Mouse (Mus musculus) limb, embryonic 10.5 days (tissue): ENCODE results near the gene Umad1. TPM values are rescaled to one million over a fixed set of nuclear protein-coding genes. Genes with fewer than 3 reads are reported as not detected.
A peak's percentile ranks its signal among the peaks of the same experiment; 100 is the strongest.

Experiments
- DNase-seq: peaks from one replicate; pipeline ENCODE4 v3.0.0-alpha.2; 2017; ENCODE audit warnings: low spot score
- H3K27ac ChIP-seq: fragments of 300-500 bp; sonication (generic); 2 replicates; pipeline ENCODE4 v1.5.1; 2016; ENCODE audit warnings: mild to moderate bottlenecking
- H3K27me3 ChIP-seq: fragments of 300-500 bp; sonication (generic); 2 replicates; pipeline ENCODE4 v1.6.1; 2016; ENCODE audit warnings: low read depth, mild to moderate bottlenecking; ENCODE audit not compliant: poor library complexity, severe bottlenecking
- H3K36me3 ChIP-seq: fragments of 300-500 bp; sonication (generic); 2 replicates; pipeline ENCODE4 v1.6.1; 2016; ENCODE audit warnings: mild to moderate bottlenecking, moderate library complexity
- H3K4me1 ChIP-seq: fragments of 300-500 bp; sonication (generic); 2 replicates; pipeline ENCODE4 v1.6.1; 2016
- H3K4me3 ChIP-seq: fragments of 300-500 bp; sonication (generic); 2 replicates; pipeline ENCODE4 v1.5.1; 2016; ENCODE audit warnings: mild to moderate bottlenecking, moderate library complexity
- H3K9me3 ChIP-seq: fragments of 300-500 bp; sonication (generic); replicated peaks from 2 replicates; pipeline ENCODE4 v1.6.1; 2016; ENCODE audit warnings: mild to moderate bottlenecking
- WGBS: fragments of 180-500 bp; shearing (Covaris S2); methylation state at CpG from one replicate; pipeline ENCODE4 v1.1.7; 2016; 5-methylcytosine and 5-hydroxymethylcytosine counted together
- polyA plus RNA-seq: library from polyadenylated mRNA; unstranded; fragments of >200 nt; fragmentation: Nextera tagmentation; extraction: Ambion mirVana; gene quantifications from 2 replicates; pipeline ENCODE4 v1.2.1, GENCODE M21; 2016

Umad1 gene
- polyA plus RNA-seq, 1 experiment from 2014 or later, result 14.4 TPM

DNA sequence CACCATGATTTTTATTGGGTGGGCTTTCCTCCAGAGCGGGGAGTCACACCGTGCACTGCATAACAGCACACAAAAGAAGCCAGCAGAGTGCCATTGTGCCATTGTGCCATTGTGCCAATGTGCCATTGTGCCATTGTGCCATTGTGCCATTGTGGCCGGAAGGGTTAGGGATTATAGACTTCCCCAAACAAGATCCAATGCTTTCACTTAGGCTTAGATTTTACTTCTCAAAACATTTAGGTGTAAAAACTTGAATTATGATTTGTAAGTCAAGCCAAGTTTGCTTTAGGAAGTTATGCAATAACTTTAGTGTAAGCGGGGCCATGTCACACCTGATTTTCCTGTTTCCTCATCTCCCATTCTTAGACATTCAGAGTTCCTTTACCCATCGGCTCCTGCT is 156.7 kb downstream of the Umad1 start:
- no peak for DNase-seq
- no peaks in the 10 kb centered on the region for H3K36me3 ChIP-seq
- WGBS, result 95% methylated on average over 5 of the region's 5 CpGs
- no peak overlapping the region for H3K27ac ChIP-seq
- no peaks in the 10 kb centered on the region for H3K9me3 ChIP-seq
- peaks cover 15% of the 10 kb centered on the region; the same call in 1 of the 2 replicates for H3K4me1 ChIP-seq
- H3K4me3 ChIP-seq, result no peak overlapping the region
- H3K27me3 ChIP-seq, result no peaks in the 10 kb centered on the region

DNA sequence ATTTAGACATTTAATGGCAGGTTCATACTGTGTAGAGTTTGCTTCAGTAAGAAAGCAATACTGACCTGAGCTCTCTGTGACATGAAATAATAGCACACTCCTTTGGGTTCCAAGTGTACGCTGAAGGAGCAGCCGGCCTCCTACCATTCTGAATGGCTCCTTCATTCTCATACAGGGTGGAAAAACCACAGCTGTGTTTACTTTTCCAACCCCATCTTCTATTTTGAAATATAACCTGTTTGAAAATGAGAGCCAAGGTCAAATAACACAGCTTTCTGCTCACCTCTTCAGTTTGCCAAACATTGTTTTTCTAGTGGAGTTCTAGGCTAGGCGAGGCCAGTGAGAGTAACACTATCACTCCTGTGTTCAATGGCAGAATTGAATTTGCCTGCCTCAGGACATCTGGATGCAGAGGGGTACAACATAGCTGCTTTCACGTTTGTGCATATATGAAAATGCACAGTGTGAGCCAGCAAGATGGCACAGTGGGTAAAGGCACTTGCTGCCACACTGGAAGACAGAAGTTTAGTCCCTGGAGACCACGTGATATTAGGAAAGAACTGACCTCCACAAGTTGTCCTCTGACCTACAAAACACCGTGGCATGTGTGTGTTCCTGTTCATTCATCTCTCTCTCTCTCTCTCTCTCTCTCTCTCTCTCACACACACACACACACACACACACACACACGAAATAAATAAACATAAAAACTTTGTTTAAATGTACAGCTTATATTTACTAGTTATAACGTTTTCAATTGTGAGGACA is 157.9 kb downstream of the Umad1 start:
- no peaks in the 10 kb centered on the region for H3K27me3 ChIP-seq
- DNase-seq, result no peak
- peaks cover 17% of the 10 kb centered on the region; the same call in 1 of the 2 replicates for H3K4me1 ChIP-seq
- WGBS, result 84% methylated on average over 8 of the region's 8 CpGs
- no peak overlapping the region for H3K4me3 ChIP-seq
- H3K9me3 ChIP-seq, result no peaks in the 10 kb centered on the region
- H3K27ac ChIP-seq, result no peak overlapping the region
- H3K36me3 ChIP-seq, result no peaks in the 10 kb centered on the region

DNA sequence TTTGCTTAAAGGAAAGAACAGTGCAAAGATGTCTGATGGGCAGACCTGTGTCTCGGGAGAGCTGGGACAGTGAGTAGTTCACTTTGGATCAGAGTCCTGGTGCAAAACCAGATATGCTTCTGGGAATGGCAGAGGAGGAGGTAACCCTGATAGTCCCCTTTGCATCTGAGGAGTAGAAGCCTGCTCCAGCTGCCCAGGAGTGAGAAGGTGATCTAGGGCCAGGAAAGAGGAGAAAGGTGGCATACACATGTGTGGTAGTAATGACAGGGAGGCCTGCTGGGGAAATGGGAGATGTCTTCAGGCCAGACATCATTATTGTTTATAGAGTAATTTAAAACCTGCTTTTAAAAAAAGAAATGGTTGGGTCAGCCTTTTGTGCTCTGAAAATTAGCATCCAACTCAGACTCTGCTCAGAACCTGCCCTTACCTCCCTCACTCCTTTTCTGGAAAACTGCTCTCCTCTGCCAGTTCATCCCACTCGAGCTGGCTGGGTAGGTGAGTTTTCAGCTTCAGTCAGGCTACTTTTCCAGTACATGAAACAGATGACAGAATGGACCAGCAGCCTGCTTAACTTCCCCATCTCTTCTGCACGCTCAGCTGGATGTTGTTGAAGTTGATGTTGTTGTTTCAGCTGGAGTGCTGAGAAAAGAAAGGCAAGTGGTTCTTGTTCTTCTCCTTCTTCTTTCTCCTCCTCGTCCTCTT is 160.5 kb downstream of the Umad1 start:
- no peak for DNase-seq
- no peaks in the 10 kb centered on the region for H3K27me3 ChIP-seq
- no peaks in the 10 kb centered on the region for H3K9me3 ChIP-seq
- H3K36me3 ChIP-seq, result no peaks in the 10 kb centered on the region
- H3K27ac ChIP-seq, result no peak overlapping the region
- peaks cover 17% of the 10 kb centered on the region; the same call in 1 of the 2 replicates for H3K4me1 ChIP-seq
- WGBS, result 59% methylated on average over 4 of the region's 4 CpGs
- no peak overlapping the region for H3K4me3 ChIP-seq

DNA sequence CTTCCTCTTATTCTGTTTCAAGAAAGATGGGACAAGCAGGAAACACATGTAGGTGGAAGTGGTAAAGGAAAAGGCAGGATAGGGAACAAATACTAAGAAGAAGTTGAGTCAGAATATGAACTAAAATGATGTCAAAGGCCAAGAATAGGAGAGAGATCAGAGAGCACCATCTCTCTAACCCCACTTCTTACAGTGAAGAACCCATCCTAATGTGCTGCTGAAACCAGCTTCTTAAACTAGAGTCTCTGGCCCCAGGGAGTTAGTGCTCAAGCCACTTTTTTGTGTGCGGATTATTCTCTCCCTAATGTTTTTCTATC is 161.1 kb downstream of the Umad1 start:
- Histone ChIP-seq H3K4me1 (peaks cover 17% of the 10 kb centered on the region; the same call in 1 of the 2 replicates), H3K27ac (no peak overlapping the region), H3K9me3 (no peaks in the 10 kb centered on the region), H3K27me3 (no peaks in the 10 kb centered on the region), H3K36me3 (no peaks in the 10 kb centered on the region), H3K4me3 (no peak overlapping the region)
- DNase-seq, result no peak
- 95% methylated on average over 1 of the region's 1 CpGs for WGBS

DNA sequence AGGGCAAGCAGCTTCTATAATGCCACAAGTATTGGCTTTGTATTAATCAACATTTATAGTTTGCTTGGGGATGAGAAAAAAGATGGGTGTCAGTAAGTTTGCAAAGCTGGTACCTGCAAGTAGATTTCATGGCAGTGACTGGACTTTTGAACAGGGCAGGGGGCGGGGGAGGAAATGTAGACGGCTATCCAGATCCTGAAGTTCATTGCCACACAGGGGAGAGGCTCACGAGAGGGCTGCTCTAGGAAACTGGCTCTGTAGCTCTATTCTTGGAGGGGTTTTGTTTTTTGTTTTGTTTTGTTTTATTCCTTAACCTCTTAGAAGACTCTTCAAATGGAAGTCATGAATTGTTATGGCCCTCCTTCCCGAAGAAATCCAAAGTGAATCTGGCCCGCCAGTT is 162.3 kb downstream of the Umad1 start:
- DNase-seq, result no peak
- no peaks in the 10 kb centered on the region for H3K9me3 ChIP-seq
- H3K27ac ChIP-seq, result no peak overlapping the region
- peaks cover 17% of the 10 kb centered on the region; the same call in 1 of the 2 replicates for H3K4me1 ChIP-seq
- H3K36me3 ChIP-seq, result no peaks in the 10 kb centered on the region
- WGBS, result 82% methylated on average over 5 of the region's 5 CpGs
- H3K4me3 ChIP-seq, result no peak overlapping the region
- no peaks in the 10 kb centered on the region for H3K27me3 ChIP-seq

DNA sequence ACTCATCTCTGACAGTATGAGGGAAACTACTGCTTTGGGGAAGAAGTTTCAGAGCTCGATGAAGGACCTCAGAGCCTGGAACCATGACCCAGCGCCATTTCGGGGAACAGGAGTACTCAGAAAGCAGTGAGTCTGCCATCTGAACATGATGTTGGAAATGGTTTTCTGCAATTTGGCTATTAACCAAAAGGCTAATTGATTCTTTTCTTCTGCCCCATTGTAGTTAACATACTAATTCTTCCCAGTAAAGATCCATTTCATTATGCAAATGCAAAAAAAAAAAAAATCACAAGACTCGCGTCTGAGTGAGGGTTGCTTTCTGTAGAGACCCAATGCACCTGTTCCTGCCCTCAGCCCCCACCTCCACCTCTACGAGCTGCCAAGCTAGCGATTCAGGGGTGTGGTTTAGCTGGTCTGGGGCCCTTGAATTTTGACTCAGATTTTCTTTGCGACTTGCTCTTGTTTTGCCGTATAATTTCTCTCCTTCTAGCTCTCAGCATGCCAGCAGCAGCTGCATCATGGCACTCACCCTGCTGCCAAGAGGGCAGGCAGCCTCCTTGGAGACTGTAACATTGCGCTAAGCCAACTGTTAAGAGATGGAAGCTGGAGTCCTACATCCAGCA is 163.0 kb downstream of the Umad1 start:
- Histone ChIP-seq H3K27ac (no peak overlapping the region), H3K27me3 (no peaks in the 10 kb centered on the region), H3K4me3 (no peak overlapping the region), H3K9me3 (no peaks in the 10 kb centered on the region), H3K4me1 (peaks cover 17% of the 10 kb centered on the region; the same call in 1 of the 2 replicates), H3K36me3 (no peaks in the 10 kb centered on the region)
- DNase-seq, result no peak
- 84% methylated on average over 10 of the region's 10 CpGs for WGBS

DNA sequence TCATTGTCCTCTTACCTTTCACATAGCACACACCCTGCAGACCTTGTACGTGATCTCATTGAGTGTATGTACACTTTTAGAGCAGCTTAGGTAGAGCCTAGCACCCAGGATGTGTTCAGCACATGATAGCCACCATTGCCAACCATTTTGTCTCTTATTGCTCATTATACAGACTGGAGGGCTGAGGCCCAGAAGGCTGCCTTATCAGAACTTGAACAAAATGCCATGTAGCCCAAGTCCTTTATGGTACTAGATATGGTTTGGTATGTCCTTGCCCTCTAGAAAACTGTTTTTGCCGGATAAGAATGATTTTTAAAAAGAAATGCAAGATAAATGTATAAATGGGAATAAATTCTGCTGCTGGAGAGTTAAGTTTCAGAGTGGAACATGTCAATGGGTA is 164.1 kb downstream of the Umad1 start:
- no peaks in the 10 kb centered on the region for H3K9me3 ChIP-seq
- H3K27me3 ChIP-seq, result no peaks in the 10 kb centered on the region
- H3K4me1 ChIP-seq, result peaks cover 17% of the 10 kb centered on the region; the same call in 1 of the 2 replicates
- H3K27ac ChIP-seq, result no peak overlapping the region
- no peak for DNase-seq
- 90% methylated on average over 2 of the region's 2 CpGs for WGBS
- no peak overlapping the region for H3K4me3 ChIP-seq
- H3K36me3 ChIP-seq, result no peaks in the 10 kb centered on the region

DNA sequence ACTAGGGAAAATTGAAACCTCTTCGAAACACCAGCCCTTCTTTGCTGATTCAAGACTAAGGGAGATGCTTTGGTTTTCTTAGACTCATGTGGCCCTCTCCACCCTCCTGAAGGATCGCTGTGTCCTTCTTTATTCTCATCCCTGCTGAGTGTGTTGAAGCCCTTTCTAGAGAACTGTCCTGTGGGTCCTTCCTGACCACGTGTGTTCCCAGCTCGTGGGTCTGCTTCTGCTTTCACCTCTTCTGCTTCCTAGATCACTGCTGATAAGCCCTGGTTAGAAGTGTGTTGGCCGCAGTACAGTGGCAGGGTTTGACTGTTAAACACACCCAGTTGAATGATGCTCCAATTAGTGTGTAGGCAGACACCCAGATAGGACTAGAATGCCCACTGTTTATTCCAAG is 168.6 kb downstream of the Umad1 start:
- WGBS, result 83% methylated on average over 5 of the region's 5 CpGs
- Histone ChIP-seq H3K27ac (no peak overlapping the region), H3K27me3 (no peaks in the 10 kb centered on the region), H3K9me3 (no peaks in the 10 kb centered on the region), H3K36me3 (no peaks in the 10 kb centered on the region), H3K4me1 (no peaks in the 10 kb centered on the region), H3K4me3 (no peak overlapping the region)
- no peak for DNase-seq

DNA sequence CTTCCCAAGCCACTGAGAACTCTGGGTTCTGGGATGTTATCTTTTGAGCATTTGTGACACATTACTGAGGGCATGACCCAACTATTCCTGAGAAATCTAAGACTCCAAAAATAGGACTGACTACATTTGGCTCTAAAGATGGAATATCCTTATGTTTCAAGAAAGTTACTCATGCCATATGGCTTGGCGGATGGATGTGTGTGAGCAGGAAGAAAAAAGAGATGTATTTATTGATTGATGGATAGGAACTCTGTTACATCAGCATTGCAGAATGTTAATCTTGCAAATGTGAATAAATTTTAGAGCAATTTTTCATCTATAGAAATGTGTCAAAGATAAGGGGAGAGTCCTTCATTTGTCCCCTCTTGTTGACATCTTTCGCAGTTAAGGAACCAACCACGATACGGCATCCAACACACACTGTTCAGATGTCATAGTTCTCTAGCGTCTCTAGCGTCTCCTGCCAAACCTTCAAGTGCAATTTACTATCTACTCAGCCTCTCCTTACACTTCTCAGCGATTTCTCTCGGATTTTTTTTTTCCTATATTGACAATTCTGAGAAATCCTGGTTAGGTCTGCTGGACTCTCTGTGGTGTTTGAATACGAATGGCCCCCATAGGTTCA is 171.6 kb downstream of the Umad1 start:
- Histone ChIP-seq H3K9me3 (no peaks in the 10 kb centered on the region), H3K36me3 (no peaks in the 10 kb centered on the region), H3K4me3 (no peak overlapping the region), H3K27ac (no peak overlapping the region), H3K4me1 (no peaks in the 10 kb centered on the region), H3K27me3 (no peaks in the 10 kb centered on the region)
- 95% methylated on average over 9 of the region's 9 CpGs for WGBS
- DNase-seq, result no peak

DNA sequence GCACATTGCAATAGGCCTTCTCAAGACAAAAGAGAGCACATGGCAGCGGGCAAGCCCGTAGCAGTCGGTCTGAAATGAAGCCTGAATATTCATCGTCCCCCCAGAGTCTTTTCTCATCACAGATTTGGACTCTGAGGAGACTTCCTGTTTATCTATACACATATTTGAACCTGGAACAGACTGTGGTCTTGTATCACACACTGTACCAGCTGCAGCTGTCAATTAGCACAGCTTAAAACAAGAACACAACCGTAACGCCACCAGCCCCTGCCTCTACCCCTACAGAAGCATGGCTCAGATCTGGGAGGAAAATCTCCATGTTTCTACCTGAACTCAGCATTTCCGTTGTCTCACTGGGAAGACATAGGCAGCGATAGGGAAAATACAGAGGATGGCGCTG is 174.1 kb downstream of the Umad1 start:
- Histone ChIP-seq H3K27ac (no peak overlapping the region), H3K4me3 (no peak overlapping the region), H3K27me3 (no peaks in the 10 kb centered on the region), H3K9me3 (no peaks in the 10 kb centered on the region), H3K36me3 (no peaks in the 10 kb centered on the region), H3K4me1 (no peaks in the 10 kb centered on the region)
- no peak for DNase-seq
- WGBS, result 90% methylated on average over 9 of the region's 9 CpGs

DNA sequence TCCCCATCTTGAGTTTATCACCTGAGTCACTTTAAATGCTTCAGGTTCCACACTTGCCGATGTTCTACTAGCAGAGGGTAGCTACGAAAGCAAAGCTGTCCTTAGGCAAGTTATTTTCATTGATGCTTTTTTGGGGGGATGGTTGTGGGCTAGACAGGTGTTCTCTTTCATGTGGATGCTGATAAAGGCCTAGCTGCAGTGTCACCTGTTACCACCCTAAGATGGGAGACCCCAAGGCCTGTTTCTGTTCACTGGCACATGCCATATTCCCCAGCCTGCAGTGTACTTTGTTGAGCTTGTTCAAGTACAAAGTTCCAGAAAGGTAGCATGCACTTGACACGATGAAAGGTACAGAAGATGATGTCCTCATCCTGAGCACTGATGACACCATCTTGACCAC is 178.8 kb downstream of the Umad1 start:
- no peaks in the 10 kb centered on the region for H3K27me3 ChIP-seq
- H3K4me1 ChIP-seq, result no peaks in the 10 kb centered on the region
- WGBS, result 92% methylated on average over 3 of the region's 3 CpGs
- DNase-seq, result no peak
- H3K4me3 ChIP-seq, result no peak overlapping the region
- no peak overlapping the region for H3K27ac ChIP-seq
- H3K9me3 ChIP-seq, result no peaks in the 10 kb centered on the region
- no peaks in the 10 kb centered on the region for H3K36me3 ChIP-seq

DNA sequence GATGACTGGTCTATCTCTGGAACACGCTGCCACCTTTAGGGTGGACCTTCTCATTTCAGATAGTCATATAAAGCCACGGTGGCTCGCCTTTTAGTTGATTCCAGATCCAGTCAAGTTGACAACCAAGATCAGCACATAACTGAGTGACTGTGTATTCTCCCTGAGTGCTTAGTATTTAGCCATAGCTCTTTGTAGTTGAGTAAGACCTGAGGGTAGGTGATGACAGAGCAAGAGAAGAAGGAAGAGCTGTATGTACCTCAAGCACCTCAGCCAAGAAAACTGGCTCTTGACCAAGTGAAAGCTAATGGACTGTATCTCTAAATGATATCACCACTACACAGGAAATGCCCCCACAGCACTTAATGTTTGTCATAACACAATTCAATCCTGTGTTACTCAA is 182.7 kb downstream of the Umad1 start:
- 89% methylated on average over 3 of the region's 3 CpGs for WGBS
- Histone ChIP-seq H3K9me3 (no peaks in the 10 kb centered on the region), H3K36me3 (no peaks in the 10 kb centered on the region), H3K27ac (no peak overlapping the region), H3K27me3 (no peaks in the 10 kb centered on the region), H3K4me3 (no peak overlapping the region), H3K4me1 (peaks cover 14% of the 10 kb centered on the region)
- no peak for DNase-seq

DNA sequence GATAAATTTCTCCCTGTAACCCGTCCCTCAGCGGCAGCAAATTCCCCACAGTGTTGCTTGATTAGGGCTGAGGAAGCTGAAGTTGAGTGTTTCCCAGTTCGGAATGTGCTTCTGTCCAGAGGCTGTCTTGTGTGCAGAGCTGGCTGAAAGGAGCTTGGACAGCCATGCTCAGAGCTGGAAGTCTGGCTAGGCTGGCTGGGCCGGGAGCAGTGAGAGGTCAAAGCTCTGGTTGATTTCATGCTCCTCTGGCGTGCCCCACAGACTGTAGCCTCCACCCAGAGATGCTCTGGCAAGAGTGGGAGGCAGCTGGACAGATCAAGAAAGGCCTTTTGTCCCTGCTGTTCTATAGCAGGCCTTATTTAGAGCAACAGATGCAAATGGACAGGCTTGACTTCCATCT is 187.7 kb downstream of the Umad1 start:
- H3K4me3 ChIP-seq, result no peak overlapping the region
- H3K9me3 ChIP-seq, result no peaks in the 10 kb centered on the region
- 56% methylated on average over 5 of the region's 5 CpGs for WGBS
- peak; percentile 44 for DNase-seq
- H3K27me3 ChIP-seq, result no peaks in the 10 kb centered on the region
- H3K4me1 ChIP-seq, result peaks cover 21% of the 10 kb centered on the region
- H3K36me3 ChIP-seq, result no peaks in the 10 kb centered on the region
- H3K27ac ChIP-seq, result peak overlapping the region; percentile 83
